Mouse (Mus musculus): Measurements from ENCODE around the gene Twist2.

Gene Twist2

DNA sequence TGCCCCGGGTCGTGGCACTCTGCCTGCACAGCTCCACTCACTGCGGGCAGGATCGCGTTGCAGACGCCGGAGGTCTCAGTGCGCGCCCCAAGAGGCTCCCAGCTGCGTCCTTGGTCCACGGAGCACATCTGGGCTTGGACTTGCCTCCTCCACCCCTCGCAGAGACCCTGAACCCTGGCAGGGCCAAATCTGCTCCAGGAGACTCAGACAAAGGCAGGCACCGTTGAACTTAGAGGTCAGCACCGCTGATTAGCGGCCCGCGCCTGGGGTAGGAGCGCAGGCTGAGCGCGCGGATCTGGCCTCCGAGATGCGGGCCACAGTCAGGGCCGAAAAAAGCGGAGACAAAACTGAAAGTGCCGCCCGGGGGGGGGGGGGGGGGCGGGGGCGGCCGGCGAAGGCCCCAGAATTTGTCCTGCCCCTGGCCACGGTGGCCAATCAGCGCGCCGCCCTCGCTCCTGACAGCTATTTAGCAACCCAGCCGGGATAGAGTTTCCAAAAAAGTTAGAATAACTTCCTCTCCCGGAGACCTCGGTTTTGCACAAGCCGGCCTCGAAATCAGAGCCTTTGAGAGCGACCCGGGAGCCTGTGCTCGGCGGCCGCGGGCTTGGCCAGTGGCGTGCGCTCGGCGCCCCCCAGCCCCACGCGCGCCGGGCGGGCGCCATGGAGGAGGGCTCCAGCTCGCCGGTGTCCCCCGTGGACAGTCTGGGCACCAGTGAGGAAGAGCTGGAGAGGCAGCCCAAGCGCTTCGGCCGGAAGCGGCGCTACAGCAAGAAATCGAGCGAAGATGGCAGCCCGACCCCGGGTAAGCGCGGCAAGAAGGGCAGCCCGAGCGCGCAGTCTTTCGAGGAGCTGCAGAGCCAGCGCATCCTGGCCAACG is at the start of gene Twist2:
Twist2 (plus strand) TSS at position 495 of the 877 bp plus-strand sequence.
- DNase-seq (ENCODE audit: low spot score in 2 of 2): no peak

DNA sequence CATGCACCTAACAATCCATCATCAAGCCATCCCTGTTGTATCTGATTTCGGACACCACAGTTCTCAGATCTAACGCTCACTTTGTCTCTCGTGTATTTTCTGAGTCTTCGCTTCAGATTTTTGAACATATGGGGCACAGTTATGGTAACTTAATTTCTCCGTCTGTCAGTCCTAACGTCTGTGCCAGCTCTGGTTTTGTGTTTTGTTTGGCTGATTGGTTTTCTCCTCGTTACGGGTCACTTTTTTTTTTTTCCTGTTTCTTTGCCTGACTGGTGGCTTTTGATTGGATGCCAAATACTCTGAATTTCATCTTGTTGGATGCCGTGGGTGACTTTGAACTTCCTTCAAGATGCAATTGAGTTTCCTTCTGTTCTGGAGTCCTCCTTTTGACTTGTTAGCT is 48.3 kb upstream of the Twist2 start:
- no peak for DNase-seq (ENCODE audit: low spot score in 2 of 2)

DNA sequence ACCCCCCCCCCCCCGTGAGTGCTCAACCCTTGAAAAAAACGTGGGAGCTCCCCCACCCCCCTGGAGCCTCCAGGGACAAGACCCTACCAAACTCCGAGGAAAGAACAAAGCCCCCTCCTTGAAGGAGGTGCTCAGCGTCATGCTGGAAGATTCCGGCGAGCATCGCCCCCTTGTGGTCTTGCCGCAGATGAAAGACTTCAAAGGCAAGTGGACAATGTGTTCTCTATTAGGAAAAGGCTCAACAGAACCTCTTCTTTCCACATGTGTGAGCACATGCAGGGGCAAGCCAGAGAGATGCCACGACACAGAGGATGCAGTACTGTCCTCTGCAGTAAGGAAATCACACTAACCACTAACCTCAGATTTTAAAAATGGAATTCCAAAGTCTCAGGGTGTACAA is 46.2 kb upstream of the Twist2 start:
- peak in 1 of 2 experiments; percentile 17 for DNase-seq (ENCODE audit: low spot score in 2 of 2)

DNA sequence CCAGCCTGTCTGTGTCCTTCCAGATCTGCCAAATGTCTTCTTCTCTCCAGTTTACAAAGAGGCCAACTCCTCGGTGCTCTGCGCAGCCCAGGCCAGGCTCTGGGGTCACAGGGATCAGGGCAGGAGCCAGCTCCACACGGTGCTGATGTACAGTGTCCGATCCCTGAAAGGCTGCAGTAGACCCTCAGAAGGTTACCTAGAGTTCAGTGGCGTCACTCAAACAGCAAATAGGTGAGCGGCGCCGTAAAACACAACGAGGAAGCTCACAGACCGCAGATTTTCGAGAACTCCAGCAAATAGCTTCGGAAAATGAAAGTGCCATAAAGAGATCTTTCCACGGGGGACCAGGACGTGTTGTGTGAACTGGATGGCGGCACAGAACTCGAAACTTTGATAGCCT is 44.0 kb upstream of the Twist2 start:
- no peak for DNase-seq (ENCODE audit: low spot score in 2 of 2)

DNA sequence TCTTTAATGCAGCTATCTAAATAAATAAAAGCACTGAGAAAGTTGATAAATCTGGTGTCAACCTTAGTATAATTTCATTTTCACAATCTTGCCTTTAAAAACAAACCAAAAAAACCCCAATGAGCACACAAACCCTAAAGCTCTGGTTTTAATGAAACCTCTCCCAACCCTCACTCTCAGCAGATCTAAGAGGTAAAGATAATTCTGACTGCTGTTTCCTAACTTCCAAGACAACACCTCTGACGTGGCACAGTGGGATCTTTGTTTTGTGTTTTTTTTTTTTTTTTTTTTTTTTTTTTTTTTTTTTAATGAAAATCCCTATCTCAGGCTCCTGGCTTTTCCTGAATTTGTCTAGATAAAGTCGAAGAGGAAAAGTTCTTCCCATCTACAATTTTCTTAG is 43.1 kb upstream of the Twist2 start:
- DNase-seq (ENCODE audit: low spot score in 2 of 2): no peak

DNA sequence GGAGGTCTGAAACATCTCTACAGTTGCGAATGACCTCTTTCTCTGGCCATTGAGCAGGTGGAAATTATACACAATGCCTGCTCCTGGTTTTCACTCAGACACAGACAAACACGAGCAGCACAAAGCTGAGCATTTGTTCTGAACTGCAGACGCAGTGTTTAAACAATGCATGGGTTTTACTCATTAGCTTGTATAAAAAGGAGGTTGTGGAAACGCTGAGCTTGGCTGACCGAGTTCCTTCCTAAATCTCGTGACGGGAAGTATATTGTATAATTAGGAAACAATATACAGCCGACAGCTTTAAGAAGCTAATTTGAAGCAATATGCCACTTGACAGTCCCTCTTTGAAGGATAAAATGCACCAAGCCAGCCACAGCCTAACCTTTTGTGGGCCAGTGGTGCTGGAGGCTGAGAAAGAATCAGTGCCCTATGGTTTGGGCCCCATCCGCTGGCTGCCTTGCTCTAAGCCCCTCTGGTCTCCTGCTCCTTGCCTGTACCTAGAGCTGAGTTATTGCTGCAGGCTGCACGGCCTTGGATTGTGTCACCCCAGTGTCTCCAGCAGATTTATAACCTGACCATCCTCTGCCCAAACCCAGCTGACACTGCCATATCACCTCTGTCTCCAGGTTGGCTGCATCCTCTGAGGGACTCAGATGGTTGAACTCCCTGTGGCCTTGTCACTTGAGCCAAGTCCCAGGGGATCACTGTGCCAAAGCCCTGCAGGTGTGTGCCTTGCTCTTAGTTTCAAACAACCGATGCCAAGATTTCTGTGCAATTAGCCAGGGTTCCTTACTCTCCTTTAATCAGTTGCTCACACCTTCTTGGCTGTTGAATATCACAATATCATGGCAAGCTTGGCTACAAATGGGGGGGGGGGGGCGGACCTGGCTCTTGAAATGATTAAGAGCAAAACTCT is 42.4 kb upstream of the Twist2 start:
- DNase-seq (ENCODE audit: low spot score in 2 of 2): no peak

DNA sequence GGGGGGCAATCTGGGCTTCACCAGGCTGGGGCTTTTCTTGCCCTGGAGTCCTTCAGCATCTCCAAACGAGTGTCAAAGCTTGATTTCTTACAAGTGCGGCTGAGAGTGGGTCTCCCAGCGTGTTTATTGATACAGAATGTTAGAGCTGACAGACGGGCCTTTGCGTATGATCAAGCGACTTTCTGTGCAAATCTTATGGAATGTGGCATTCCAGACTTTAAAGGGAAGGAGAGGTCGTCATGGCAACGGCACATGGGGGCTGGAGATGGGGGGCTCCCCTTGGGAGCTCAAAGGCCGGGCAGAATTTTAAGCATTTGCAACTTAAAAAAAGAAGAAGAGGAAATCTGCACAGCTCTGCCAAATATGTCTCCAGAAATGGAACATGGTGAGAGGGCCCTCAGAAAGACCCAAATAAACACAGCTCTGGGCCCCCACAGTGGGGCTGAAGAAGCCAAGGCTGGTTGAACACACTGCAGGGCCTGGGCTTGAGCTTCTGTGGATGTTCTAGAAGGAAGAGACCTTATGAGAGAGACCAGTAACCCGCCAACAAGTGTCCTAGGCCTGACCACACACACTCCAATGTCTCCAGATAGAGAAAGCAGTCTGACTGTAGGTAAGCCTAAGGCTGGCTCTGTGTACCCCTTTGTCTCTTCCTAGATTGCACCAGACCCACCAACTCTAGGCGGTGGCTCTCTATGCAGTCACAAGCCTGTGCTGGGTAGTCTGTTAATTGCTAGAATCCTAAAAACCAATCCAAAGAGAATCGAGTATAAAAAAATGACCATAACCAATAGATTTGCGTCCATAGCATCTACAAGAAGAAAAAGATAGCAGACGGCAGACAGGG is 40.9 kb upstream of the Twist2 start:
- DNase-seq (ENCODE audit: low spot score in 2 of 2): no peak

DNA sequence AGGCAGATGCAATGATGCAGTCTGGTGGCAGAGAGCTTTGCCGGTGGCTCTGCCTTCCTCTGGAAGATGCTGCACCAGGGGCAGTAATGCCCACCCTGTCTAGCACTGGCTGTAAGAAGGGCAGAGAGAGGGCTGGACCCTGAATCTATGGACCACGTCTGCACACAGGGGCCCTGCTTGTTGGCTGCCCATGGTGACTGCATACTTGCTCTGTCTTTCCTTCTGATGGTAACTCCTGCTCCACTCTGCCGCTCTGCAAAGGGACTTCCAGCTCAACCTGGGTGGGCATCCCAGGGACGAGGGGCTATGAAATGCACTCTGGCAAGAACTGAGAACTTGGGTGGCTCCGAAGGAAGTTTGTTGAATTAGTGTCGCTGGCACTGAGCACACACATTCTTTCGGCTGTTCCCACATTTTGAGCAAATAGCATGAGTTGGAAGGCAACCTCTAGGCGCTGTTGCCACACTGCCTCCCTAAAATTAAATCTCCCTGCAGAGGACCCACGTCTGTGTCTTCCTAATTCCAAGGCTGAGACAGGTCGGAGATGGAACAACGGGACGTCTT is 38.7 kb upstream of the Twist2 start:
- no peak for DNase-seq (ENCODE audit: low spot score in 2 of 2)

DNA sequence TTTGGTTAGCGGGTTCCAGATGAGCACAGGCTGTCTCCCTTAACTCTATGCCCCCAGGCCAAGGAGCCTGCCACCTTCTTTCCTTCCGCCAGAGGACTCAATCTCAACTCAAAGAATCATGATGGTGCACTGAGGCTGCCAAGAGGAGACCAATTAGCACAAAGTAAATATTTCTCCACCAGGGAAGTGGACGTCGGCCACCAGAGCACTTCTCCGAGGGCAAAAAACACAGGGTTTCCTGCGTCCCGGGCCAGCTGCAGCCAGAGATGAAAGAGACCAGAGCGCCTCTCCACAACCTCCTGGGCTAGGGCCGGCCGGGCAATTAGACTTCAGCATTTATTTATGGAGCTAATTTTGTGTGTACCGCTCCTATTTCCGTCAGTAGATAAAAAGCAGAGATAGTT is 31.0 kb upstream of the Twist2 start:
- DNase-seq (ENCODE audit: low spot score in 2 of 2): no peak

DNA sequence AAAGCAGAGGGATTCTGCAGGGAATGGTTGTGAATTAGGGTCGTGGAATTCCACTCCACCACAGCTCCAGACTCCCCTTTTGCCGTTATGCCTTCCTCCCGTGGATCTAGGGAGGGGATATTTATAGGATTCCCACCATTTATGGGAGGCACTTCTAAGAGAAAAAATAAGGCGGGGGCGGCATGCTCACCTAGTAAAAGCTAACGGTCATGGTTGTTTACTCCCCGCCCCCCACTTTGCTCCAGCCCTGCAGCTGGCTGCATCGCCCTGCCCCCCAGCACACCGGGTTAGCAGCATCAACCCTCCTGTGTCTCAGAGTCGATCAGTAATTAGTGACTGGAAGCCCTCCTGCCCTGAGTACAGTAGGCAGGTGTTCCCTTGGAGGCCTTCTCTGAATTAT is 30.6 kb upstream of the Twist2 start:
- DNase-seq (ENCODE audit: low spot score in 2 of 2): no peak

DNA sequence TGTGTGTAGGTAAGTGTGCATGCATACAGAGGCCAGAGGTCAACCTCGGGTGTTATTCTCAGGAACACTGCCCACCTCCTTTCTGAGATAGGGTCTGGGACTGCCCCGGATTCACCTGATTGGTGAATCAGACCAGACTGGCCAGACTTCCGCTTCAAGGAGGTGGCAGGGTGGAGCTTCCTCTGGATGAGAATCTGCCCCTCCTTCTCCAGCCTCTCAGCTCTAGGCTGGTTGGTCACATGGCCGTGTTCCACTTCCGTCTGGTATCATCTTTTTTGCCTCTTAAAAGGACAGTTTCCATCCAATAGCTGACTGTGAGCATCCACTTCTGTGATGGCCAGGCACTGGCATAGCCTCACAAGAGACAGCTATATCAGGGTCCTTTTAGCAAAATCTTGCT is 24.3 kb upstream of the Twist2 start:
- no peak for DNase-seq (ENCODE audit: low spot score in 2 of 2)

DNA sequence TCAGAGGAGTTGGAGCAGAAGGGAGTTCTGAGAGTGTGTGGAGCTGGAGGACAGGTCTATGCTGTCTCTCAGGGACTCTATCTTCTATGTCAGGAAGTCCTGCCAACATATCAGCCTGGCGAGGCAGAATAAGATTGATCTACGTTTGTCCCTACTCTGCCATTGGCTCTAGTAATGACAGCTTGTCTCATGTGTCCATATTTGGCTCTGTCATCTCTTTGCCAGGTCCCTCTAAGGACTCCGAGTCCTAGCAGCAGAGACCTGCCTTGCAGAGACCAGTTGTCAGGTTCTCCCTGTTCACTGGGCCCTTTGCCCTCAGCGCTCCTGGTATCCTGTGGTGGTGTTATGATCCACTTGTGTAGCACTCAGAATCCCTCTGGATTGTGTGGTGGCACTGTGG is 21.4 kb upstream of the Twist2 start:
- no peak for DNase-seq (ENCODE audit: low spot score in 2 of 2)

DNA sequence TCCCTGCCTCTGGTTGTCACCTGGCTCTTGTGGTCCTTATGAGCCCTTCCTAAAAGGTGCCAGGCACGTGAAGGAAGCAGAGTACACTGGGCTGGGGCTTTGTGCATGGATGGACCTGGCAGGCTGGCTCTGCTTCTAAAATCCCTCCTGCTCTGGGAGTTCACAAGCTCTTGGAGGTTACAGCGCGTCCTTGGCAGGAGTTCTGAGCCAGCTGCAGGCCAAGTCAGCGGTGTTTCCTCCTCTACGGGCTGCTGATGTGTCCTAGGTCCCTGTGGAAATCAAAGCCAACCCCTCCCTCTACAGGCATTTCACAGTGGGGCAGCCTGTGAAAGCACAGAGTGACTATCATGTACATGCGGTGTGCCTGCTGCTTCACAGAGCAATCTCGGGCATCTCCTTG is 20.1 kb upstream of the Twist2 start:
- DNase-seq (ENCODE audit: low spot score in 2 of 2): no peak

DNA sequence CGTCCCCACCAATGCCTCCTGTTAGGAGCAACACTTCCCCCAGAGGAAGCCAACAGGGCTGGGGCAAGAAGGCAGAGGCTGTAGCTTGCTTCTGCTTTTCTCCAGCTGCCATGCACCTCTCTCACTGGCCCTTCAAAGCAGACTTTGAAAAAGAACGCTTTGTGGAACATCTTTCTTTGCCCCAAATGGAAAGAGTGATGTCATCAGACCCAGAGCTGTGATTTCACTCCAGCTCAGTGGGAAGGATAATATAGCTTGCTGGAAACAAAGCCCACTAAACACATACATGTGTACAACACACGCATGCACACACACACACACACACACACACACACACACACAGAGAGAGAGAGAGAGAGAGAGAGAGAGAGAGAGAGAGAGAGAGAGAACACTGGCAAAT is 17.1 kb upstream of the Twist2 start:
- DNase-seq (ENCODE audit: low spot score in 2 of 2): no peak

DNA sequence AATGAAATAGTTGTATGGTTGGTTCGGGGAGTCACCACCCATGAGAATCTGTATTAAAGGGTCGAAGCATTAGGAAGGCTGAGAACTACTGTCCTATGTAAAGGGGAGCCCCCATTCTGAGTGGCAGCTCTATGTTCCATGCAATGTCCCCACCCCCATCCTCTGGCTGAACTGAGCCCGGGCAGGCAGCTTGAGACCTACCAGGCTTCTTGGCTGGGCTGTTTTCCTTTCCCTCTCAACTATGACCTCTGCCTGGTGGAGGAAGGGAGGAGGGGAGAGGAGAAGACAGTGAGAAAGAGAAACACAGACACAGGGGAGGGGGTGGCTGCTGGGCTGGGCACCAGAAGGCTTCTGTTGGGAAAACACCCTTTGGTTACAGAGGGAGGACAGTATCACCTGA is 1.9 kb upstream of the Twist2 start:
- no peak for DNase-seq (ENCODE audit: low spot score in 2 of 2)

DNA sequence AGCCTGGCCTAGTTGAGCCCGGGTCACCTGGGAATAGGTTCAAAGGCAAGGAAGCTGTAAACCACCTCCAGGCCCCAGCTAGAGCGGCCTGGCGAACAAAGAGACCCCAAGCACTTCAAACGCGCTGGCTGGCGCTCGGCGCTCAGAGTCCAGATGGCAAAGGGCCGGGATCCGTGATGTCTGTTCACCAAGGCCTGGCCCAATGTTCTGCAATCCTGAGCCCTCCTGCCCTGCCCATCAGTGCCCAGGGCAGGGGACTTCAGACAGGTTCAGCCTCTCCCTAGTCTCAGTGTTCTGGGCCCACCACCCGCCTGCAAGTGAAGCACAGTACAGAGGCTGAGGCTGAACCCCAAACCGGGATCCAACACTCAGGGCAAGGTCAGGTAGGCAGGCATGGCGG is 913 bp upstream of the Twist2 start:
- no peak for DNase-seq (ENCODE audit: low spot score in 2 of 2)

DNA sequence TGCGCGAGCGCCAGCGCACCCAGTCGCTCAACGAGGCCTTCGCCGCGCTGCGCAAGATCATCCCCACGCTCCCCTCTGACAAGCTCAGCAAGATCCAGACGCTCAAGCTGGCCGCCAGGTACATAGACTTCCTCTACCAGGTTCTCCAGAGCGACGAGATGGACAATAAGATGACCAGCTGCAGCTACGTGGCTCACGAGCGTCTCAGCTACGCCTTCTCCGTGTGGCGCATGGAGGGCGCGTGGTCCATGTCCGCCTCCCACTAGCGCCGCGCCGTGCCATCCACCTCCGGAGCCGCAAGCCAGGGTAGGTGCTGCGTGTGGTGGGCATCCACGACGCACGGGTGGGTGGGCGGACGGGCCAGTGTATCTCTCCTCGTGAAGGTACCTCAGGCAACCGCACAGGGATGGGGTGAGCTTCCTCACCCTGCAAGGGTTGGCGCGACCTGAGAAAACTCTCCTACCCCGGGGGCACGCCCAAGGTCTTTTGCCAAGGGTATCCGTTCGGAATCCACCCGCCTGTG is 644 bp downstream of the Twist2 start:
- no peak for DNase-seq (ENCODE audit: low spot score in 2 of 2)

DNA sequence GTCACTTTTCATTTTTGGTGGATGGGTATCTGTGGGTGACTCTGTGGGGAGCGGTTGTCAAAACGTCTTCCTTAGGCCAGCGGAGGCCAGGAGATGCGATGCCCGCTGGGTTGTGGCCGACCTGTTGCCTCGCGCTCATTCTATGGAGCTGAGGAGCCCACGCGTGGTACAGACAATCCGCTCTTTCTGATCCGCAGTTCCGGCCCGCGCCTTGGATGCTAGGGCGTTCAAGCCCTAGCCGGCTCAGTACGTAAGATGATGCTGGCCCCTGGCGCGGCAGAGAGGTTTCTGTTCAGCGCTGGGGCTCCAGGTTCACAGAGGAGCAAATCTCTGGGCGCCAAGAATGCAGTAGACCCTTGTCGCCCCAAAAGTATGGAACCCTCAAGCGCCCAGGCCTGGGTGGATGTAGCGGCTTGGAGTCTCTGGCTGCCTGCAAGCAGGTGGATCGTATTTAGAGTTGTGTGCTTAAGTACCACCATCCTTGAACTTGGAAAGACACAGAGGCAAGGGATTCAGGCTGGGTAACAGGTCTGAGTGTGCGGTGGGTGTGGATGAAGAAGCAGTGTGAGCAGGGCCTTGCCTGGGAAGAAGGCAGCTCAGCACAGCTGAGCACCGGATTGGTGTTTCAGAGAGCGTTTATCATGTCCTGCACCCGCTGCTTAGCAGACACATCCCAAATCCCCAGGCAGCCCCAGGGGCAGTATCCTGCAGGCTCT is 1.3 kb downstream of the Twist2 start:
- DNase-seq (ENCODE audit: low spot score in 2 of 2): no peak

DNA sequence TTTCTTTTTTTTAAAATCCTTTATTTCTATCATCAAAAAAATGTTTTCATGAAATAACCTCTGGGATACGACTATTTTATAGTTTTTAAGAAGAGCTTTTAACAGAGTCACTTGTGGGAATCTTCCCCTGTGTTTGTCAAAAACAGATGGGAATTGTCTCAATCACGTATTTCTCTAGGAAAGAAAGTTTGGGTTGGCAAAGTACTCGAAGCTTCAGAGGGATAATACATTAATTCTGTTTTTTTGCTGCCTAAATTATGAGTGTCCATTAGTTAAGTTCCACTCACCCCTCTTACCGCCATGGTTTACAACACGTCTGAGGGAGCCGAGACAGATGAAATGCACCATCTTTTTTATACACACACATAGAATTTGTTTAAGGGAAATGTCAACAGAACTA is 2.2 kb downstream of the Twist2 start:
- no peak for DNase-seq (ENCODE audit: low spot score in 2 of 2)

DNA sequence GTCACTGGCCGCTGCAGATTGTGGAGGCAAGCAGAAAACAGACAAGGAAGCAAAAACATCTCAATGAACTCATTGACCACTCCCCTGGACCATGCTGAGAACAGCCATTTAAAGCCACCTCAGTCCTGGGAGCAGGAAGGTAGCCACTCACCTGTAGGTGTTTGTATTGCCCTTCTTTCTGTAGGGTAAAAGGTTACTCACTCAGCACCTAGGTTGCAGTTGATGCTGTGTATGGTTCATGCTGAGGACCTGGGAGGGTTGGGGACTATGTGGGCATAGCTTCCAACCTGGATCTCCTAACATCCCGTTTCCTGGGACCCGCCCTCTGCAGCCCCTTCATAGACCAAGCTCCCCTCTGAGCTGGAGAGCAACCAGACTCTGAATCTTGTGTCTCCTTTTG is 14.8 kb downstream of the Twist2 start:
- DNase-seq (ENCODE audit: low spot score in 2 of 2): no peak

DNA sequence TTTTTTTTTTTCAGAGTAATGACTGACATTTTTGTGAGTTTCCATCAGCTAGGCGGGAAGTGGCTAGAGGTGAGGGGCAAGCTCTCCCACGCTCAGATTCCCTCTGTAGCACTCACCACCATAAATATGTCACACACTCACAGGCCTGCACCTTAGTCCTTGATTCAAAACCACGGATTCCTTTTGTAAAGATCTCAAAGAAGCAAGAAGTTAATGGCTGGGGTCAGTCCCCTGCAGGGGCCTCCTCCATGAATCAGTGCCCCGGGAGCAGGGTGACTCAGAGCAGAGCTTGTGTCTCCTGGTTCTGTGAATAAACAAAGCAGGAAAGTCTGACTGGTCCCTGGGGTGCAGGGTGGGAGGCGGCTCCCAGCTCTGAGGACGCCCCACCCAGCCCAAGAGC is 15.3 kb downstream of the Twist2 start:
- DNase-seq (ENCODE audit: low spot score in 2 of 2): no peak
